Mouse (Mus musculus) neural tube, embryonic 11.5 days (tissue): Measurements from ENCODE around the gene Acox1. TPM values are rescaled to one million over a fixed set of nuclear protein-coding genes. Genes with fewer than 3 reads are reported as not detected.

Source experiments
- ATAC-seq: fragments of 200-750 bp; cut with Nextera tagmentation; 2 replicates; pipeline ENCODE4 v1.8.0; 2017; ENCODE audit warnings: moderate number of reproducible peaks, mild to moderate bottlenecking, moderate TSS enrichment, moderate library complexity; ENCODE audit not compliant: insufficient read depth, low FRiP score, low TSS enrichment
- DNase-seq: peaks from one replicate; pipeline ENCODE4 v3.0.0-alpha.2; 2015; ENCODE audit warnings: low spot score
- H3K27ac ChIP-seq: fragments of 300-500 bp; sonication (generic); 2 replicates; pipeline ENCODE4 v1.5.1; 2014; ENCODE audit warnings: low read depth, mild to moderate bottlenecking, low read length
- H3K27me3 ChIP-seq: fragments of 300-500 bp; sonication (generic); 2 replicates; pipeline ENCODE4 v1.6.1; 2014; ENCODE audit warnings: mild to moderate bottlenecking, low read length, mixed read lengths; ENCODE audit not compliant: control insufficient read depth, insufficient read depth
- H3K36me3 ChIP-seq: fragments of 300-500 bp; sonication (generic); 2 replicates; pipeline ENCODE4 v1.6.1; 2014; ENCODE audit warnings: mild to moderate bottlenecking, low read length, moderate library complexity, mixed read lengths; ENCODE audit not compliant: control insufficient read depth, insufficient read depth
- H3K4me1 ChIP-seq: fragments of 300-500 bp; sonication (generic); 2 replicates; pipeline ENCODE4 v1.6.1; 2014; ENCODE audit warnings: low read length, mixed read lengths; ENCODE audit not compliant: control insufficient read depth, insufficient read depth
- H3K4me2 ChIP-seq: fragments of 300-500 bp; sonication (generic); 2 replicates; pipeline ENCODE4 v1.6.1; 2014; ENCODE audit warnings: low read depth, mild to moderate bottlenecking, moderate library complexity
- H3K4me3 ChIP-seq: fragments of 300-500 bp; sonication (generic); 2 replicates; pipeline ENCODE4 v1.5.1; 2014; ENCODE audit warnings: low read depth, low read length
- H3K9ac ChIP-seq: fragments of 300-500 bp; sonication (generic); 2 replicates; pipeline ENCODE4 v1.6.1; 2014; ENCODE audit warnings: mild to moderate bottlenecking, low read length
- H3K9me3 ChIP-seq: fragments of 300-500 bp; sonication (generic); 2 replicates; pipeline ENCODE4 v1.6.1; 2016; ENCODE audit warnings: low read length; ENCODE audit not compliant: control insufficient read depth
- whole genome bisulfite sequencing: fragments of 180-500 bp; shearing (Covaris S2); extraction: QIAGEN DNeasy Blood & Tissue Kit; methylation state at CpG from one replicate; pipeline ENCODE4 v1.1.7; 2014; 5-methylcytosine and 5-hydroxymethylcytosine counted together
- polyA plus RNA-seq: library from polyadenylated mRNA; unstranded; fragments of >200 nt; fragmentation: Nextera tagmentation; extraction: Ambion mirVana; gene quantifications from 2 replicates; pipeline ENCODE4 v1.2.1, GENCODE M21; 2014

Gene Acox1
- polyA plus RNA-seq, 1 experiment from 2014 or later: 34.4 TPM

- WGBS: 28% methylated on average over 17 of the region's 17 CpGs
- no peaks in the 10 kb centered on the region for H3K36me3 ChIP-seq
- no peaks in the 10 kb centered on the region for H3K9me3 ChIP-seq
- H3K4me2 ChIP-seq: no peak overlapping the region
- H3K27ac ChIP-seq: no peak overlapping the region
- H3K4me3 ChIP-seq: no peak overlapping the region
- peaks cover 6% of the 10 kb centered on the region for H3K27me3 ChIP-seq
- no peak for ATAC-seq
- no peak for DNase-seq
- no peaks in the 10 kb centered on the region for H3K4me1 ChIP-seq
- no peak overlapping the region for H3K9ac ChIP-seq
Measured at GRCm38 (mm10) chr11:116232427-116232826, 33.6 kb upstream of the Acox1 start.

GRCm38 (mm10) chr11:116228699-116229098 lies 29.9 kb upstream of the Acox1 start:
- Histone ChIP-seq H3K9me3 (no peaks in the 10 kb centered on the region), H3K4me2 (no peak overlapping the region), H3K27ac (no peak overlapping the region), H3K36me3 (no peaks in the 10 kb centered on the region), H3K4me1 (no peaks in the 10 kb centered on the region), H3K4me3 (no peak overlapping the region), H3K9ac (no peak overlapping the region), H3K27me3 (peaks cover 6% of the 10 kb centered on the region)
- DNase-seq (no peak), ATAC-seq (no peak)
- WGBS: 80% methylated on average over 4 of the region's 4 CpGs

GRCm38 (mm10) chr11:116226414-116226813 lies 27.6 kb upstream of the Acox1 start:
- Histone ChIP-seq H3K27ac (no peak overlapping the region), H3K9ac (no peak overlapping the region), H3K4me1 (0 out of 2 replicates have a peak, but pooled peaks cover 2% of the 10 kb centered on the region), H3K4me2 (no peak overlapping the region), H3K4me3 (no peak overlapping the region), H3K27me3 (peaks cover 29% of the 10 kb centered on the region), H3K36me3 (no peaks in the 10 kb centered on the region), H3K9me3 (peaks cover 3% of the 10 kb centered on the region; the same call in 1 of the 2 replicates)
- no peak for ATAC-seq
- 0% methylated on average over 2 of the region's 2 CpGs for WGBS
- DNase-seq: peak; percentile 78

- peaks cover 2% of the 10 kb centered on the region; the same call in 1 of the 2 replicates for H3K4me1 ChIP-seq
- H3K27ac ChIP-seq: no peak overlapping the region
- H3K36me3 ChIP-seq: no peaks in the 10 kb centered on the region
- peak overlapping the region; percentile 19; the same call in 1 of the 2 replicates for H3K9ac ChIP-seq
- peaks cover 34% of the 10 kb centered on the region for H3K27me3 ChIP-seq
- H3K4me3 ChIP-seq: peak overlapping the region; percentile 22
- ATAC-seq (no peak), DNase-seq (no peak)
- WGBS: 10% methylated on average over 23 of the region's 23 CpGs
- H3K4me2 ChIP-seq: peak overlapping the region; percentile 39
- H3K9me3 ChIP-seq: peaks cover 3% of the 10 kb centered on the region; the same call in 1 of the 2 replicates
Measured at GRCm38 (mm10) chr11:116222740-116223059, 23.9 kb upstream of the Acox1 start.

- Histone ChIP-seq H3K4me1 (peaks cover 2% of the 10 kb centered on the region; the same call in 1 of the 2 replicates), H3K9ac (0 out of 2 replicates have a peak overlapping the region, but pooled peaks have one; percentile 19), H3K27me3 (peaks cover 34% of the 10 kb centered on the region), H3K27ac (no peak overlapping the region), H3K36me3 (no peaks in the 10 kb centered on the region), H3K9me3 (peaks cover 3% of the 10 kb centered on the region; the same call in 1 of the 2 replicates), H3K4me2 (peak overlapping the region; percentile 39), H3K4me3 (peak overlapping the region; percentile 22)
- DNase-seq: no peak
- 7% methylated on average over 53 of the region's 53 CpGs for WGBS
- ATAC-seq: no peak
Measured at GRCm38 (mm10) chr11:116221931-116222739, 23.3 kb upstream of the Acox1 start.

GRCm38 (mm10) chr11:116219885-116220284 lies 21.0 kb upstream of the Acox1 start:
- ATAC-seq (no peak), DNase-seq (peak; percentile 67)
- Histone ChIP-seq H3K4me2 (no peak overlapping the region), H3K4me1 (peaks cover 2% of the 10 kb centered on the region; the same call in 1 of the 2 replicates), H3K27me3 (peaks cover 34% of the 10 kb centered on the region), H3K9me3 (peaks cover 3% of the 10 kb centered on the region; the same call in 1 of the 2 replicates), H3K36me3 (no peaks in the 10 kb centered on the region), H3K27ac (no peak overlapping the region), H3K9ac (no peak overlapping the region), H3K4me3 (no peak overlapping the region)
- WGBS: 20% methylated on average over 4 of the region's 4 CpGs

- Histone ChIP-seq H3K4me3 (no peak overlapping the region), H3K9me3 (peaks cover 3% of the 10 kb centered on the region; the same call in 1 of the 2 replicates), H3K9ac (no peak overlapping the region; the same call in 1 of the 2 replicates), H3K4me2 (no peak overlapping the region), H3K27ac (peak overlapping the region; percentile 39; the same call in 1 of the 2 replicates), H3K27me3 (peaks cover 30% of the 10 kb centered on the region), H3K36me3 (no peaks in the 10 kb centered on the region), H3K4me1 (peaks cover 2% of the 10 kb centered on the region; the same call in 1 of the 2 replicates)
- ATAC-seq (no peak), DNase-seq (no peak)
- 56% methylated on average over 7 of the region's 7 CpGs for WGBS
Measured at GRCm38 (mm10) chr11:116218737-116219400, 20.0 kb upstream of the Acox1 start.

- no peak overlapping the region for H3K27ac ChIP-seq
- H3K27me3 ChIP-seq: peaks cover 24% of the 10 kb centered on the region
- no peak overlapping the region for H3K4me2 ChIP-seq
- peaks cover 2% of the 10 kb centered on the region; the same call in 1 of the 2 replicates for H3K4me1 ChIP-seq
- no peaks in the 10 kb centered on the region for H3K36me3 ChIP-seq
- H3K9me3 ChIP-seq: peaks cover 3% of the 10 kb centered on the region; the same call in 1 of the 2 replicates
- H3K9ac ChIP-seq: no peak overlapping the region
- DNase-seq (no peak), ATAC-seq (no peak)
- 91% methylated on average over 2 of the region's 2 CpGs for WGBS
- H3K4me3 ChIP-seq: no peak overlapping the region
Measured at GRCm38 (mm10) chr11:116218263-116218662, 19.4 kb upstream of the Acox1 start.
